Mouse (Mus musculus): ENCODE results near the gene Ntn5. TPM values are rescaled to one million over a fixed set of nuclear protein-coding genes. Genes with fewer than 3 reads are reported as not detected.

Ntn5 gene
- polyA plus RNA-seq, 1 experiment, result not detected

GRCm38 (mm10) chr7:45710477-45711191, 26.8 kb downstream of the Ntn5 start:
- TF ChIP-seq CTCF (IDR thresholded peaks at IDR 0.05; ENCODE audit: low read depth, low read length) (no peak), POLR2A (IDR thresholded peaks at IDR 0.05; ENCODE audit: borderline replicate concordance, low read depth, low read length) (no peak)
- H3K27ac ChIP-seq (ENCODE audit: insufficient read depth, low read depth, low read length), result no peak overlapping the region
- H3K4me1 ChIP-seq (ENCODE audit: control insufficient read depth, insufficient read depth, low read length), result peaks cover 21% of the 10 kb centered on the region
- no peak overlapping the region for H3K4me3 ChIP-seq (ENCODE audit: insufficient read depth, low read length)

GRCm38 (mm10) chr7:45711316-45712021, 27.6 kb downstream of the Ntn5 start:
- Histone ChIP-seq H3K4me3 (ENCODE audit: insufficient read depth, low read length) (no peak overlapping the region), H3K4me1 (ENCODE audit: control insufficient read depth, insufficient read depth, low read length) (peaks cover 21% of the 10 kb centered on the region), H3K27ac (ENCODE audit: insufficient read depth, low read depth, low read length) (no peak overlapping the region)
- TF ChIP-seq POLR2A (IDR thresholded peaks at IDR 0.05; ENCODE audit: borderline replicate concordance, low read depth, low read length), result no peak
- TF ChIP-seq CTCF (IDR thresholded peaks at IDR 0.05; ENCODE audit: low read depth, low read length), result no peak

- Histone ChIP-seq H3K4me3 (ENCODE audit: insufficient read depth, low read length) (no peak overlapping the region), H3K4me1 (ENCODE audit: control insufficient read depth, insufficient read depth, low read length) (peaks cover 20% of the 10 kb centered on the region), H3K27ac (ENCODE audit: insufficient read depth, low read depth, low read length) (no peak overlapping the region)
- no peak for TF ChIP-seq POLR2A (IDR thresholded peaks at IDR 0.05; ENCODE audit: borderline replicate concordance, low read depth, low read length)
- no peak for TF ChIP-seq CTCF (IDR thresholded peaks at IDR 0.05; ENCODE audit: low read depth, low read length)
Observed at GRCm38 (mm10) chr7:45712022-45712757, 28.4 kb downstream of the Ntn5 start.

GRCm38 (mm10) chr7:45713396-45713795, 29.6 kb downstream of the Ntn5 start:
- H3K27ac ChIP-seq (ENCODE audit: insufficient read depth, low read depth, low read length), result no peak overlapping the region
- H3K4me3 ChIP-seq (ENCODE audit: insufficient read depth, low read length), result no peak overlapping the region
- peaks cover 12% of the 10 kb centered on the region for H3K4me1 ChIP-seq (ENCODE audit: control insufficient read depth, insufficient read depth, low read length)
- TF ChIP-seq CTCF (IDR thresholded peaks at IDR 0.05; ENCODE audit: low read depth, low read length) (no peak), POLR2A (IDR thresholded peaks at IDR 0.05; ENCODE audit: borderline replicate concordance, low read depth, low read length) (no peak)

- H3K4me1 ChIP-seq (ENCODE audit: control insufficient read depth, insufficient read depth, low read length), result peaks cover 6% of the 10 kb centered on the region
- H3K4me3 ChIP-seq (ENCODE audit: insufficient read depth, low read length), result peak overlapping the region; percentile 72
Observed at GRCm38 (mm10) chr7:45713881-45714520, 30.2 kb downstream of the Ntn5 start.

GRCm38 (mm10) chr7:45714630-45715089, 30.8 kb downstream of the Ntn5 start:
- Histone ChIP-seq H3K27ac (ENCODE audit: insufficient read depth, low read depth, low read length) (peak overlapping the region; percentile 6; the same call in 1 of the 2 replicates), H3K4me1 (ENCODE audit: control insufficient read depth, insufficient read depth, low read length) (peaks cover 7% of the 10 kb centered on the region)
- TF ChIP-seq POLR2A (IDR thresholded peaks at IDR 0.05; ENCODE audit: borderline replicate concordance, low read depth, low read length), result no peak
- no peak for TF ChIP-seq CTCF (IDR thresholded peaks at IDR 0.05; ENCODE audit: low read depth, low read length)

More at GRCm38 (mm10) chr7:45713881-45714520, 30.2 kb downstream of the Ntn5 start:
- TF ChIP-seq CTCF (IDR thresholded peaks at IDR 0.05; ENCODE audit: low read depth, low read length) (no peak), POLR2A (IDR thresholded peaks at IDR 0.05; ENCODE audit: borderline replicate concordance, low read depth, low read length) (no peak)
- H3K27ac ChIP-seq (ENCODE audit: insufficient read depth, low read depth, low read length), result no peak overlapping the region

GRCm38 (mm10) chr7:45715090-45715708, 31.4 kb downstream of the Ntn5 start, which contains the start of gene Rpl18:
TSS of gene Rpl18 (plus strand) at chr7:45715457.
- Histone ChIP-seq H3K27ac (ENCODE audit: insufficient read depth, low read depth, low read length) (peak within 1 kb of the TSS; percentile 97), H3K4me1 (ENCODE audit: control insufficient read depth, insufficient read depth, low read length) (peaks cover 7% of the 10 kb centered on the region)
- no peak for TF ChIP-seq POLR2A (IDR thresholded peaks at IDR 0.05; ENCODE audit: borderline replicate concordance, low read depth, low read length)
- TF ChIP-seq CTCF (IDR thresholded peaks at IDR 0.05; ENCODE audit: low read depth, low read length), result no peak

More at GRCm38 (mm10) chr7:45714630-45715089, 30.8 kb downstream of the Ntn5 start:
- peak overlapping the region; percentile 72 for H3K4me3 ChIP-seq (ENCODE audit: insufficient read depth, low read length)

GRCm38 (mm10) chr7:45715741-45716459, 32.1 kb downstream of the Ntn5 start:
- peak overlapping the region; percentile 99 for H3K4me3 ChIP-seq (ENCODE audit: insufficient read depth, low read length)
- peak overlapping the region; percentile 97 for H3K27ac ChIP-seq (ENCODE audit: insufficient read depth, low read depth, low read length)
- TF ChIP-seq POLR2A (IDR thresholded peaks at IDR 0.05; ENCODE audit: borderline replicate concordance, low read depth, low read length) (no peak), CTCF (IDR thresholded peaks at IDR 0.05; ENCODE audit: low read depth, low read length) (no peak)
- peaks cover 7% of the 10 kb centered on the region for H3K4me1 ChIP-seq (ENCODE audit: control insufficient read depth, insufficient read depth, low read length)

More at GRCm38 (mm10) chr7:45715090-45715708, 31.4 kb downstream of the Ntn5 start, which contains the start of gene Rpl18:
- H3K4me3 ChIP-seq (ENCODE audit: insufficient read depth, low read length), result peak within 1 kb of the TSS; percentile 99

Data from bone marrow macrophage, adult 2 months (primary cell).